Mouse (Mus musculus) heart, embryonic 12.5 days (tissue): ENCODE data around the gene Ascl3. TPM values are rescaled to one million over a fixed set of nuclear protein-coding genes. Genes with fewer than 3 reads are reported as not detected.
A peak's percentile ranks its signal among the peaks of the same experiment; 100 is the strongest.

Experiments used
- ATAC-seq: fragments of 200-750 bp; cut with Nextera tagmentation; 2 replicates; pipeline ENCODE4 v1.8.0; 2017; ENCODE audit warnings: moderate TSS enrichment, moderate library complexity; ENCODE audit not compliant: insufficient number of reproducible peaks, low FRiP score
- H3K27ac ChIP-seq: fragments of 300-500 bp; sonication (generic); 2 replicates; pipeline ENCODE4 v1.5.1; 2016; ENCODE audit warnings: mild to moderate bottlenecking, moderate library complexity; ENCODE audit not compliant: poor library complexity, severe bottlenecking
- H3K27me3 ChIP-seq: fragments of 300-500 bp; sonication (generic); replicated peaks from 2 replicates; pipeline ENCODE4 v1.6.1; 2016; ENCODE audit warnings: mild to moderate bottlenecking, moderate library complexity
- H3K36me3 ChIP-seq: fragments of 300-500 bp; sonication (generic); 2 replicates; pipeline ENCODE4 v1.6.1; 2016; ENCODE audit warnings: mild to moderate bottlenecking, moderate library complexity
- H3K4me1 ChIP-seq: fragments of 300-500 bp; sonication (generic); replicated peaks from 2 replicates; pipeline ENCODE4 v1.6.1; 2016; ENCODE audit warnings: mild to moderate bottlenecking
- H3K4me2 ChIP-seq: fragments of 300-500 bp; sonication (generic); 2 replicates; pipeline ENCODE4 v1.6.1; 2016; ENCODE audit warnings: mild to moderate bottlenecking, moderate library complexity
- H3K4me3 ChIP-seq: fragments of 300-500 bp; sonication (generic); 2 replicates; pipeline ENCODE4 v1.5.1; 2016; ENCODE audit warnings: mild to moderate bottlenecking
- H3K9ac ChIP-seq: fragments of 300-500 bp; sonication (generic); 2 replicates; pipeline ENCODE4 v1.6.1; 2016; ENCODE audit warnings: mild to moderate bottlenecking, moderate library complexity
- H3K9me3 ChIP-seq: fragments of 300-500 bp; sonication (generic); replicated peaks from 2 replicates; pipeline ENCODE4 v1.6.1; 2016; ENCODE audit warnings: mild to moderate bottlenecking, moderate library complexity
- WGBS: fragments of 180-500 bp; shearing (Covaris S2); methylation state at CpG from one replicate; pipeline ENCODE4 v1.1.7; 2016; 5-methylcytosine and 5-hydroxymethylcytosine counted together
- polyA plus RNA-seq: library from polyadenylated mRNA; unstranded; fragments of >200 nt; fragmentation: Nextera tagmentation; extraction: Ambion mirVana; gene quantifications from 2 replicates; pipeline ENCODE4 v1.2.1, GENCODE M21; 2016

Ascl3 gene
- not detected in 2 replicates for polyA plus RNA-seq

DNA sequence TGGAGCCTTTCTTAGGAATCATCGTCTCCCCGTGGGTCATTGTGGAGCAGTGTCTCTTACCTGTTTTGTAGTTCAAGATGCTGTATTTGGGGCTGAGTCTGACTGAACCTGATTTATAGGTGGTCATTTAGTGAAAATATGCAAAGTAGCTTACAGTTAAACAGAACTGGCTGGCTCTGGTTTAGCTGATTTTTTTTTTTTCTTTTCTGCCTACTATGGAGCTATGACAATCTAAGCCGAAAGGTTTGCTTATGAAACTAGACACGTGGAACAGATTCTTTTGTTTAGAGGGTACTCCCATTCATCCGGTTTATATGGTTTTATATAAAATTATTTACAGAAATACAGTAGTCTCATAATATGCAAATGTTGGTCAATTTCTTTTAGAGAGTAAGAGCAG lies at the start of gene Ascl3:
Ascl3 (minus strand) TSS at position 101 of the 400 bp plus-strand sequence.
- Histone ChIP-seq H3K9me3 (no peaks in the 10 kb centered on the region), H3K9ac (no peak within 1 kb of the TSS), H3K4me2 (no peak within 1 kb of the TSS), H3K27me3 (no peaks in the 10 kb centered on the region), H3K4me3 (no peak within 1 kb of the TSS), H3K4me1 (peaks cover 12% of the 10 kb centered on the region), H3K27ac (no peak within 1 kb of the TSS), H3K36me3 (peaks cover 15% of the 10 kb centered on the region)
- 81% methylated on average over 5 of the region's 5 CpGs for WGBS
- no peak for ATAC-seq

DNA sequence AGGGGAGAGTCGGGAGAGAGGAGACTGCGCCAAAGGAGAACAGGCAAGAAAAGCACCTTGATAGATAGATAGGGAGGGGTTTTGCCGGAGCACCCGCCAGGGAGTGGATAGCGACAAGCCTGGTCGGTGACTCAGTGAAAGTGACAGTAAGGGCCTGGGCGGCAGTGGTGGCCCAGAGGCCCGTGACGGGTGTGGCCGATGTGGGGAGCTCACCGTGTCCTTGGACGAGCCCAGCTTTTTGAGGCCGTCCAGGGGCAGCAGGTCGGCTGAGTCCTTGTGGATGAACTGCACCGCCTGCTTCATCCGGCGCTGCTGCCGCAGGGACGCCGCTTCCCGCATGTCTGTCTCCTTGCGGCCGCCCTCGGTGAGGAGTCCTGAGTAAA lies 49.6 kb upstream of the Ascl3 start:
- under 1% methylated on average over 24 of the region's 24 CpGs for WGBS
- ATAC-seq: peak; percentile 82
- peaks cover 59% of the 10 kb centered on the region for H3K27me3 ChIP-seq

DNA sequence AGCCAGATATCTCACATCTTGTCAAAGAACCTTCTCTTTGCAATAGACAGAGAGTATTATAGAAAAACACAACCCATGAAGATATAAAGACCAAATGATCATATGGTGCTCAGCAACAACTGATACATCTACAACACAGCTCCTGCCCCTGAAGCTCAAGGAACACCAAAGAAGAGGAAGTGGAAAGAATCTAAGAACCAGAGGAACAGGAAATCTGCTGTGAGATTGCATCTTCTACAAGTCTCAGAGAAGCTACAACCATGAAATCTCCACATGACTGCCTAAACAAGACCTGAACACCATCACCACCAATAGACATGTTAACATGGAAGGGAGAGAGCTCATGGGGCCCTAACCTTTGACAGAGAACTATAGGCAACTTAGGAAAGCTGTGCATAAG lies 40.7 kb upstream of the Ascl3 start:
- H3K36me3 ChIP-seq: no peaks in the 10 kb centered on the region
- no peaks in the 10 kb centered on the region for H3K9me3 ChIP-seq
- H3K9ac ChIP-seq: no peak overlapping the region
- H3K27ac ChIP-seq: no peak overlapping the region
- H3K4me2 ChIP-seq: no peak overlapping the region
- 0 out of 2 replicates have a peak, but pooled peaks cover 3% of the 10 kb centered on the region for H3K27me3 ChIP-seq
- no peak for ATAC-seq
- no peak overlapping the region for H3K4me3 ChIP-seq
- no peaks in the 10 kb centered on the region for H3K4me1 ChIP-seq

More for the DNA sequence above, 49.6 kb upstream of the Ascl3 start:
- Histone ChIP-seq H3K27ac (no peak overlapping the region), H3K9me3 (no peaks in the 10 kb centered on the region), H3K36me3 (no peaks in the 10 kb centered on the region), H3K4me3 (peak overlapping the region; percentile 54), H3K9ac (peak overlapping the region; percentile 59), H3K4me2 (peak overlapping the region; percentile 95), H3K4me1 (peaks cover 16% of the 10 kb centered on the region)

DNA sequence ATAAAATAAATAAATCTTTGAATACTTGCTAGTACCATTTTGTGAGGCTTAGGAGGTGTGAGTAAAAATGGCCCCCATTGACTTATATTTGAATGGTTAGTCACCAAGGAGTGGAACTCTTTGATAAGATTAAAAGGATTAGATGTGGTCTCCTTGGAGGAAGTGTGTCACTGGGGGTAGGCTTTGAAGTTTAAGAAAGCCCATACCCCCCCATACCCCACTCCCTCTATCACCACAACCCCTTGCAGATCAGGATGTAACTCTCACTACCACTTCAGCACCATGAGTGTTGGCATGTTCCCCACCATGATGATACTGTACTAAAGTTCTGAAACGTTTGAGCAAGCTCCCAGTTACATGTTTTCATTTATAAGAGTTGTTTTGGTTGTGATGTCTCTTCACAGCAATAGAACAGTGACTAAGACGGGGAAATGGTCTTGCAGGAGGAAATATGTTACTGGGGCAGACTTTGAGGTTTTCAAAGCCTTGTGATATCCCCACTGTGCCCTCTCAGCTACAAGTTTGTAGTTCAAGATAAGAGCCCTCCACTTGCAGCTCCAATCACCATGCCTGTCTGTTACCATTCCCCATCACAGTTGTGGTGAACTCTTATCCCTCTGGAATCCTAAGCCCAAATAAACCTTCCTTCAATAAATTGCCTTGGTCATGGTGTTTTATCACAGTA lies 37.3 kb upstream of the Ascl3 start:
- Histone ChIP-seq H3K27me3 (no peaks in the 10 kb centered on the region), H3K27ac (no peak overlapping the region), H3K4me1 (no peaks in the 10 kb centered on the region), H3K36me3 (no peaks in the 10 kb centered on the region), H3K4me3 (no peak overlapping the region), H3K9ac (no peak overlapping the region), H3K4me2 (no peak overlapping the region), H3K9me3 (no peaks in the 10 kb centered on the region)
- WGBS: 26% methylated on average over 2 of the region's 2 CpGs
- no peak for ATAC-seq

DNA sequence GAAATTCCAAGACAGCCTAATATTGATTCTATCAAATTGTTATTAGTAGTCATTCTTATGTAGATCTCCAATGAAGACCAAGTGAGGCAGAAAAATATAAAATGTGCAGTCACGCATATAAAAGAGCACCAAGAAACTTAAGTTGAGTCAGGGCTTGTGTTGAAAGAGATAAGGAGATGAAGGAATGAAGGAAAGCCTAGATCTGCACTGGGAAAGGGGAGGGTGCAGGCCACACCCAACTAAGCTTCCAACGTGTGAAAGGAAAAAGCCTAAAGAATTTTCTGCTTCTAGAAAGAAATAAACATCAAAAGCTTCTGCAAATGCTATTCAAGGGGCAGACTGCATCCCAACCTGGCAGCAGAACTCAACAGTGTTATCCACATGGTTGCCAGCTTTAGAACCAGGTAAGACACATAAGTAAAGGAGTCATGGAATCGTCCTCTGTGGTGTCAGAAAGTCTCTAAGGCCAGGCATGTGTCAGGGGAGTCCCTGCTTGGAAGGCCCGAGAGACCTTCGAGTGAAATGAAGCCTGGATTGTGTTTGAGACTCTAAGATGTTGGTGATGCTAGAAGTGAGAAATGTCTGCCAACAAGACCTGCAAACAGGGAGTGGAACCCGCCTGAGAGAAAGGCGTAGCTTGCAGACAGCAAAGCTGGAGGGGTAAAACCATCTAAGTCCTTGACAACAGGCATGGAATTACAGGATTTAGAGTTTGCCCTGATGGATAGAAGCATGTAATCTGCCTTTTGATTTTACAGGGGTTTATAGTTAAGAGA lies 36.2 kb upstream of the Ascl3 start:
- ATAC-seq: no peak
- Histone ChIP-seq H3K27me3 (no peaks in the 10 kb centered on the region), H3K9me3 (no peaks in the 10 kb centered on the region), H3K9ac (no peak overlapping the region), H3K4me1 (no peaks in the 10 kb centered on the region), H3K36me3 (no peaks in the 10 kb centered on the region), H3K4me2 (no peak overlapping the region), H3K4me3 (no peak overlapping the region), H3K27ac (no peak overlapping the region)
- WGBS: 70% methylated on average over 7 of the region's 7 CpGs

DNA sequence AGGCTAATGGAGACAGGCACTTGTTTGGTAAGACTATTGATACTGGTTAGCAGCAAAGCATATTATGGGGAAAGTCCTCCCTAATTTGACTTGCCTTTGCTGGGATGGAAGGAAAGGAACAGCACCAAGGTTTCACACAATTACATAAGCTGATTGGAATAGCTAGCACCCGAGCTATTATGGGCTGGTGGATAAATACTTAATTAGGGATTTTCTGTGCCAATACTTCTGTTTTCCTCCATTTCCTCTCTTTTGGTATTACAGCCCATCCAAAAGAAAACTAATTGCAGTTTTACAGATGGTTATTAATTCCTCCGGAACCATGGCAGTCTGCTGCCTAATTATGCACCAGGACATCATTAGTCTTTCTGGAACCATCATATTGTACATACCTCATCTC lies 32.5 kb upstream of the Ascl3 start:
- Histone ChIP-seq H3K4me1 (no peaks in the 10 kb centered on the region), H3K27ac (no peak overlapping the region), H3K9ac (no peak overlapping the region), H3K4me3 (no peak overlapping the region), H3K9me3 (no peaks in the 10 kb centered on the region), H3K4me2 (no peak overlapping the region), H3K36me3 (no peaks in the 10 kb centered on the region), H3K27me3 (no peaks in the 10 kb centered on the region)
- no peak for ATAC-seq
- 73% methylated on average over 2 of the region's 2 CpGs for WGBS

DNA sequence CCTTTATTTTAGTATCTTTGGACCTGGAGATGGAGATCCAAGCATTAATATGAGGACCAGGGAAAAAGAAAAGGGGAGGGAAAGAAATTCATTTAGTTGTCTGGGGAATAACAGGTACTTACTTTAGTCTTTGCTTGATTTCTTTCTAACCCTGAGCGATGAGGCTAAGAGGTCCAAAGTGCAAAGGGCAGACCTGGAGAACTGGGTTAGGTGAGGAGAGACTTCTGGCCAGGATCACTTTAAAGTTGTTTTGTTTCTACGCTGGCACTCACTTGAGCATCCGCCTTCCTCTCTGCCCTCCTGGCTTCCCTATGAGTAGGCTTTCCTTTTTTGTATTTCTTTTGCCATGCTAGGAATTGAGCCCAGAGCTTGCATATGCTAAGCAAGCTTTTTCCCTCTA lies 24.8 kb upstream of the Ascl3 start:
- H3K9me3 ChIP-seq: no peaks in the 10 kb centered on the region
- no peak for ATAC-seq
- no peak overlapping the region for H3K4me3 ChIP-seq
- WGBS: 85% methylated on average over 3 of the region's 3 CpGs
- no peak overlapping the region for H3K4me2 ChIP-seq
- H3K36me3 ChIP-seq: no peaks in the 10 kb centered on the region
- H3K27ac ChIP-seq: no peak overlapping the region
- no peaks in the 10 kb centered on the region for H3K27me3 ChIP-seq
- peaks cover 10% of the 10 kb centered on the region for H3K4me1 ChIP-seq
- no peak overlapping the region for H3K9ac ChIP-seq

DNA sequence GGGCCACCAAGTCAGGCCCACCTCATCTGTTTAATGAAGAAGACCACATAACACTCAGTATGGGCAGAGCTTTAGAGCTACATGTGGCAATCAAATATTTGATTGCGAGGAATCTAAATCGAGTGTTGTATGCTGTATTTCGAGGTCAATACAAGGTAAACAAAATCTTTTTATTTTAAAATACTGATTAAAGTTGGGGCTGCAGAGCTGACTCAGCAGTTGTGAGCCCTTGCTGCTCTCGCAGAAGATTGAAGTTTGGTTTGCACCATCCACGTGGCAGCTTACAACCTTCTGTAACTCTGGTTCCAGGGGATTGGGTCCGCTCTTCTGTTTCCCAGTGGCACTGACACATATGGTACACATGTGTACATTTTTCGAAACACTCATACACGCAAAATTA lies 22.5 kb upstream of the Ascl3 start:
- Histone ChIP-seq H3K36me3 (no peaks in the 10 kb centered on the region; the same call in 1 of the 2 replicates), H3K27ac (no peak overlapping the region), H3K4me1 (peaks cover 18% of the 10 kb centered on the region), H3K9ac (no peak overlapping the region), H3K4me3 (no peak overlapping the region), H3K4me2 (no peak overlapping the region), H3K9me3 (no peaks in the 10 kb centered on the region), H3K27me3 (no peaks in the 10 kb centered on the region)
- ATAC-seq: no peak
- 87% methylated on average over 8 of the region's 8 CpGs for WGBS

DNA sequence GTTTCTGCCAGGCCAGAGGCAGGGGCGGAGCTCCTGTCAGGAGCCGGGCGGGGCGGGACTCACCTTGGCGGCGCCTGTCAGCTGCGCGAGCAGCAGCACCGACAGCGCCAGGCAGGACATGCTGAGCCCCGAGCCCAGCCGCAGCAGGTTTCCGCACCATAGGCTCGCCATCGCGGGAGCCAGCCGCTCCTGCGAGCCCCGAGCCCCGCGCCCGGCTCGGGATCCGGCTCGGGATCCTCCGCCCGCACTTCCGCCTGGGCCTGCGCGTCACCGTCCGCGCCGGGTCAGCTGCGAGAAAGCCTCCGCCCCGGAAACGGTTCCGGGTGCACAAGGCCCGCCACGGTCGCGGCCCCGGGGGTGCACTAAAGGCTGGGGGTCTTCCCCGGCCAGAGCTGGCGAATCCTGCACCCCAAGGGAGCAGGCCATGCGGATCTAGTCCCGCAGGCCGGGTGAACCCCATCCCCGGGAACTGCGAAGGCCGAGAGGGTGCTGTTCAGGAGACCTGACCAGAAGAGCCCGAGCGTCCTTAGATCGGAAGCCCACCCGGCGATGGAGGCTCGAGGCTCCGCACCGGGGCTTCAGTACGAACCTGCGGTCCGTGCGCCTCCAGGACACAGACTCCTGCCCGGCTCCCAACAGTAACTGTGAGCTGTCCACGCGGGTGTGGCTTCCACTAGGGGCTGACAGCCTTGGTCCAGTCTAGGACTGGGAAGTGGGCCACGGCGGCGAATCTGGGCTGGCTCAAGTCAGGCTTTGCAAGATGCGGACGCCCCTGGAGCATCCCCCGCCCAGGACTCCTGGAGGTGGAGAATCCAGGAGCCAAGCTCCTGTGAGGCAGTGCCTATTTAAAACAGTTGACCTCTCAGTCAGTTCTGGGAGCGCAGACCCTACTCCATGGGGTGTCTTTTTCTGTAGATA lies 20.7 kb upstream of the Ascl3 start, which contains the start of gene Tmem9b:
Tmem9b (minus strand) TSS at position 868 of the 918 bp plus-strand sequence.
- peak; percentile 90 for ATAC-seq
- peak within 1 kb of the TSS; percentile 96 for H3K4me2 ChIP-seq
- H3K9me3 ChIP-seq: no peaks in the 10 kb centered on the region
- under 1% methylated on average over 74 of the region's 74 CpGs for WGBS
- H3K4me1 ChIP-seq: peaks cover 18% of the 10 kb centered on the region
- peak within 1 kb of the TSS; percentile 88 for H3K4me3 ChIP-seq
- no peaks in the 10 kb centered on the region; the same call in 1 of the 2 replicates for H3K36me3 ChIP-seq
- peak within 1 kb of the TSS; percentile 81 for H3K27ac ChIP-seq
- H3K9ac ChIP-seq: peak within 1 kb of the TSS; percentile 81
- H3K27me3 ChIP-seq: no peaks in the 10 kb centered on the region

DNA sequence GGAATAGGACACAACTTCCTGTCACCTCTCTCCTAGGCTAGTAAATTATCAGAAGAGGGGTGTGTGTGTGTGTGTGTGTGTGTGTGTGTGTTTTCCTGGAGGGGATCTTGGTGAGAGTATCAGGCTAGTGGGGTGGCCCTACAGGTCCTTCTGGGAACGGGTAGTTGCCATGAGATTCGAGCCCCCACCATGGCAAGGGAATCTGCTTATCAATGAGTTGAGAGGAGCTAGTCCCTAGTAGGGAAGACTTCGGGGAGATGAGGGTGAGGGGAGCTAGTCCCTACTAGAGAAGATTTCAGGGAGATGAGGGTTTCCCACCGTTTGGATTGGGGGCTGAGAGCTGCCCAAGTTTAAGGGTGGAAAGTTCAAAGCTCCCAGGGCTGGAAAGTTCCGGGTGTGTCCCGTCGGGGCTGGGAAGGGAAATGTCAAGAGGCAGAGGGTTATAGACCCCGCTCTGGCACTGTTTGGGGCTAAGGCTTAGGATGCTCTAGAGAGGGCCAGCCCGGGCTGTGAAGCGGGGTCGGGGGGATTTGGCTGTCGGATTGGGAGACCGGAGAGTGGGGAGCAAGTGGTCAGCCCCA lies 20.0 kb upstream of the Ascl3 start:
- Histone ChIP-seq H3K27ac (peak overlapping the region; percentile 81), H3K4me3 (peak overlapping the region; percentile 88), H3K36me3 (no peaks in the 10 kb centered on the region; the same call in 1 of the 2 replicates), H3K9ac (peak overlapping the region; percentile 81), H3K27me3 (no peaks in the 10 kb centered on the region), H3K4me2 (peak overlapping the region; percentile 96), H3K4me1 (peaks cover 18% of the 10 kb centered on the region), H3K9me3 (no peaks in the 10 kb centered on the region)
- ATAC-seq: no peak; the same call in 1 of the 2 replicates
- 3% methylated on average over 13 of the region's 13 CpGs for WGBS
